Comparison of ENCODE assay signal across 13 mouse cellular contexts in the genomic region with DNA sequence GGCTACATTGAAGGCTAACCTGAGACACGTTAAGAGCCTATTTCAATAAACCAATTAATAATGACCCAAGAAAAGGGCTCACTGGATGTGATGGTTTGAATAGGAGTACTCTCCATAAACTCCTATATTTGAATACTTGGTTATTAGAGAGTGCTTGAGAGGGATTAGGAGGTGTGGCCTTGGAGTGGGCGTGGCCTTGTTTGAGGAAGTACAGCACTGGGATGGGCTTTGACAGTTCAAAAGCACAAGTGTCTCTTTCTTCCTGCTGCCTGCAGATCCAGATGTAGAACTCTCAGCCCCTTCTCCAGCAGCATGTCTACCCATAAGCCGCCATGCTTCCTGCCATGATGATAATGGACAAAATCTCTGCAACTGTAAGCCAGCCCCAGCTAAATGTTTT.
"Had no signal": no experiment of that assay in that cellular context is flagged by ENCODE, and none has a peak within 500 bp of the region (broad histone marks: within the 10 kb centered on the region; RNA-seq: fewer than 3 reads in every experiment).

No protein-coding gene starts in this region.

- H3K27me3 ChIP-seq: limb, embryonic 12.5 days; liver, embryonic 13.5 days; neural tube, embryonic 12.5 days had no signal

- H3K27ac ChIP-seq: kidney, postnatal 0 days; layer of hippocampus, adult 2 months; limb, embryonic 12.5 days; liver, embryonic 13.5 days; neural tube, embryonic 12.5 days; stomach, postnatal 0 days had no signal

- H3K36me3 ChIP-seq: limb, embryonic 12.5 days; liver, embryonic 13.5 days; neural tube, embryonic 12.5 days had no signal

- H3K9me3 ChIP-seq: limb, embryonic 12.5 days; liver, embryonic 13.5 days; neural tube, embryonic 12.5 days had no signal

- DNase-seq: kidney, adult 8-10 months; kidney, postnatal 36 days; liver; liver, embryonic 13.5 days; lung, adult 18-20 months; midbrain, embryonic 14.5 days; thymus, postnatal 36 days had no signal

- H3K4me2 ChIP-seq: limb, embryonic 12.5 days; liver, embryonic 13.5 days; neural tube, embryonic 12.5 days had no signal

- H3K4me3 ChIP-seq: layer of hippocampus, adult 2 months; limb, embryonic 12.5 days; liver, embryonic 13.5 days; neural tube, embryonic 12.5 days had no signal

- H3K9ac ChIP-seq: limb, embryonic 12.5 days; liver, embryonic 13.5 days; neural tube, embryonic 12.5 days had no signal

- H3K4me1 ChIP-seq: liver, embryonic 13.5 days had no signal

- ATAC-seq: intestine, embryonic 16.5 days had no signal
